In genomic region chr1:37890025-37890652, GRCm38 (mm10) we compare ENCODE assay signal across 8 mouse cellular contexts. TPM values are rescaled to one million over a fixed set of nuclear protein-coding genes. Genes with fewer than 3 reads are reported as not detected.
DNase-seq lines count a peak whose midpoint lies in the region; ATAC-seq lines count a peak whose summit lies in the region.

Gene Mitd1 (minus strand): TSS chr1:37890411.
Gene Mrpl30 (plus strand): TSS chr1:37890477.

- peak within 1 kb of the TSS; percentile 89 for H3K4me2 ChIP-seq in intestine, embryonic 14.5 days (ENCODE audit: low read length)

- H3K4me1 ChIP-seq in intestine, embryonic 14.5 days (replicated peaks; ENCODE audit: control insufficient read depth, insufficient read depth, low read length) = peaks cover 15% of the 10 kb centered on the region

- no peaks in the 10 kb centered on the region for H3K27me3 ChIP-seq in intestine, embryonic 14.5 days (replicated peaks; ENCODE audit: control insufficient read depth, insufficient read depth, low read length)

- intact Hi-C loops in left cerebral cortex, postnatal 14 days (cut with DNase I) = loop anchor here (5.0 kb wide), 1 partner anchor 107 kb away; the partner anchor contains the start of genes Eif5b and Txndc9

- peak within 1 kb of the TSS; percentile 52 for H3K9ac ChIP-seq in intestine, embryonic 14.5 days (ENCODE audit: low read length)

- ATAC-seq in intestine, embryonic 14.5 days (replicated peaks; ENCODE audit: low FRiP score, low TSS enrichment, low read depth) = peak; percentile 95

- DNase-seq in adrenal gland, adult 18-20 months (ENCODE audit: low spot score in 2 of 2) = peak; percentile 86 to 88
- DNase-seq in embryo, embryonic 11 days = peak; percentile 95
- peak; percentile 88 for DNase-seq in gastrocnemius, postnatal 25 days
- DNase-seq in intestine, embryonic 14.5 days (ENCODE audit: low spot score) = peak; percentile 94
- DNase-seq in left cerebral cortex, postnatal 14 days (ENCODE audit: low spot score in 2 of 2) = peak; percentile 91 to 94
- DNase-seq in mesoderm, embryonic 11.5 days (ENCODE audit: low read depth, low spot score) = peak; percentile 97
- peak; percentile 84 to 86 for DNase-seq in right cerebral cortex, postnatal 36 days (ENCODE audit: low spot score in 2 of 2)
- DNase-seq in yolk sac, embryonic 10.5 days (ENCODE audit: low spot score) = peak; percentile 87

- H3K27ac ChIP-seq in intestine, embryonic 14.5 days (ENCODE audit: low read depth) = peak within 1 kb of the TSS; percentile 34; the same call in 1 of the 2 replicates

- no peaks in the 10 kb centered on the region for H3K9me3 ChIP-seq in intestine, embryonic 14.5 days (ENCODE audit: control insufficient read depth, low read length)

- H3K4me3 ChIP-seq in intestine, embryonic 14.5 days (ENCODE audit: low read depth, low read length) = peak within 1 kb of the TSS; percentile 83

- under 1% methylated on average over 41 of the region's 41 CpGs for WGBS in intestine, embryonic 14.5 days

- peaks cover 12% of the 10 kb centered on the region for H3K36me3 ChIP-seq in intestine, embryonic 14.5 days (ENCODE audit: control insufficient read depth, insufficient read depth, low read length)

RNA-seq across cellular contexts. Expression of gene Mitd1, which starts in this region (rescaled TPM):
- total RNA-seq in adrenal gland, adult 18-20 months (2021) = 10 to 100 TPM in 1 of 2 experiments, 1 to 10 TPM in 1; 9.6 to 12.9 TPM
- 1 to 10 TPM; 2.5 to 3.0 TPM for total RNA-seq in gastrocnemius, postnatal 25 days (2021)
- 29.1 and 30.6 TPM in 2 replicates for polyA plus RNA-seq in intestine, embryonic 14.5 days (2014; fragmentation: Nextera tagmentation; extraction: Ambion mirVana)
- 10 to 100 TPM in 1 of 2 experiments, 1 to 10 TPM in 1; 8.3 to 11.4 TPM for total RNA-seq in left cerebral cortex, postnatal 14 days (2021)

RNA-seq across cellular contexts. Expression of gene Mrpl30, which starts in this region (rescaled TPM):
- total RNA-seq in adrenal gland, adult 18-20 months (2021) = 100 to 1,000 TPM; 186 to 276 TPM
- total RNA-seq in gastrocnemius, postnatal 25 days (2021) = 100 to 1,000 TPM; 240 to 251 TPM
- polyA plus RNA-seq in intestine, embryonic 14.5 days (2014; fragmentation: Nextera tagmentation; extraction: Ambion mirVana) = 269 and 295 TPM in 2 replicates
- total RNA-seq in left cerebral cortex, postnatal 14 days (2021) = 100 to 1,000 TPM; 142 to 149 TPM

Comparison
In these comparisons a context has a peak if more than half of its experiments do, and no peak if none do; other contexts are left out.
1. Peak in every context shown above with its lines: DNase-seq, ATAC-seq, H3K4me3 ChIP-seq and H3K27ac ChIP-seq.